Mouse (Mus musculus): ENCODE measurements around the gene Arap1.

DNA sequence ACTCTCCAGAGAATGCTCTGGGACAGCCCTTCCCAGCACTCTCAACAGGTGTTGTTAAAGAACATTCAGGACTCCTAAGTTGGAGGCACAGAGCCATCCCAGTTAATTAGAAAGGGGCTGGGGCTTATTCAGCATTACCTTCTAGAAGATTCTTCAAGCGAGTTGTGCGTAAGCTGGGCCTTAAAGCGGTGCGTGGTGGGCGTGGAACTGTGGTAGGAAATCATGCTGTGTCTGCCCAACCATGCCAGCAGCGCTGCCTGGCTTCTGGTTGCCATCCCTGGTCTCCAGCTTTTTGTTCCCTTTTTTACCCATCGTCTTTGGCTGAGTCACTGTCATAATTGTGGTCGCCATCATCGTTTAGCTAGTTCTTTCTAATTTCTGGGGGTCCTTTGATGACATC lies 106.6 kb downstream of the Arap1 start:
- TF ChIP-seq POLR2A (IDR thresholded peaks at IDR 0.05; ENCODE audit: low read depth, low read length) (no peak), CTCF (IDR thresholded peaks at IDR 0.05; ENCODE audit: borderline replicate concordance, insufficient read depth, low read length) (no peak)

Data from embryonic fibroblast, embryonic 13.5 days (primary cell).